Mouse (Mus musculus) limb, embryonic 13.5 days (tissue): Measurements from ENCODE around the gene Wbp1. TPM values are rescaled to one million over a fixed set of nuclear protein-coding genes. Genes with fewer than 3 reads are reported as not detected.

ENCODE experiments used
- ATAC-seq: fragments of 200-750 bp; cut with Nextera tagmentation; 2 replicates; pipeline ENCODE4 v1.8.0; 2017; ENCODE audit warnings: low read depth, moderate number of reproducible peaks, moderate TSS enrichment; ENCODE audit not compliant: low FRiP score
- H3K27ac ChIP-seq: fragments of 300-500 bp; sonication (generic); 2 replicates; pipeline ENCODE4 v1.5.1; 2015; ENCODE audit warnings: inconsistent platforms, mild to moderate bottlenecking, moderate library complexity
- H3K27me3 ChIP-seq: fragments of 300-500 bp; sonication (generic); 2 replicates; pipeline ENCODE4 v1.6.1; 2015; ENCODE audit warnings: mild to moderate bottlenecking, inconsistent platforms
- H3K36me3 ChIP-seq: fragments of 300-500 bp; sonication (generic); 2 replicates; pipeline ENCODE4 v1.6.1; 2015; ENCODE audit warnings: inconsistent platforms, mild to moderate bottlenecking, moderate library complexity
- H3K4me1 ChIP-seq: fragments of 300-500 bp; sonication (generic); 2 replicates; pipeline ENCODE4 v1.6.1; 2015; ENCODE audit warnings: inconsistent platforms
- H3K4me2 ChIP-seq: fragments of 300-500 bp; sonication (generic); replicated peaks from 2 replicates; pipeline ENCODE4 v1.6.1; 2015; ENCODE audit warnings: inconsistent platforms, mild to moderate bottlenecking, moderate library complexity
- H3K4me3 ChIP-seq: fragments of 300-500 bp; sonication (generic); 2 replicates; pipeline ENCODE4 v1.5.1; 2015; ENCODE audit warnings: moderate library complexity, mild to moderate bottlenecking, inconsistent platforms
- H3K9ac ChIP-seq: fragments of 300-500 bp; sonication (generic); 2 replicates; pipeline ENCODE4 v1.6.1; 2015; ENCODE audit warnings: mild to moderate bottlenecking, inconsistent platforms
- H3K9me3 ChIP-seq: fragments of 300-500 bp; sonication (generic); 2 replicates; pipeline ENCODE4 v1.6.1; 2016; ENCODE audit warnings: inconsistent platforms
- WGBS: fragments of 180-500 bp; shearing (Covaris S2); methylation state at CpG from one replicate; pipeline ENCODE4 v1.1.7; 2015; 5-methylcytosine and 5-hydroxymethylcytosine counted together
- polyA plus RNA-seq: library from polyadenylated mRNA; unstranded; fragments of >200 nt; fragmentation: Nextera tagmentation; extraction: Ambion mirVana; gene quantifications from 2 replicates; pipeline ENCODE4 v1.2.1, GENCODE M21; 2015

The Wbp1 gene
- polyA plus RNA-seq, 1 experiment from 2014 or later = 161 TPM

GRCm38 (mm10) chr6:83122961-83123360 is 1.6 kb upstream of the Wbp1 start:
- peaks cover 19% of the 10 kb centered on the region for H3K36me3 ChIP-seq
- no peak for ATAC-seq
- H3K9ac ChIP-seq = peak overlapping the region; percentile 95
- H3K9me3 ChIP-seq = no peaks in the 10 kb centered on the region
- H3K4me2 ChIP-seq = peak overlapping the region; percentile 94
- H3K4me1 ChIP-seq = peaks cover 40% of the 10 kb centered on the region
- 84% methylated on average over 5 of the region's 5 CpGs for WGBS
- 0 out of 2 replicates have a peak overlapping the region, but pooled peaks have one; percentile 99 for H3K27ac ChIP-seq
- H3K27me3 ChIP-seq = no peaks in the 10 kb centered on the region
- peak overlapping the region; percentile 77 for H3K4me3 ChIP-seq

- Histone ChIP-seq H3K27ac (peak overlapping the region; percentile 99), H3K9ac (peak overlapping the region; percentile 95), H3K9me3 (no peaks in the 10 kb centered on the region), H3K27me3 (no peaks in the 10 kb centered on the region), H3K4me2 (peak overlapping the region; percentile 94), H3K4me3 (peak overlapping the region; percentile 77), H3K4me1 (peaks cover 42% of the 10 kb centered on the region), H3K36me3 (peaks cover 28% of the 10 kb centered on the region)
- under 1% methylated on average over 51 of the region's 52 CpGs for WGBS
- ATAC-seq = peak; percentile 0; the same call in 1 of the 2 replicates
Observed at GRCm38 (mm10) chr6:83121863-83122710, 728 bp upstream of the Wbp1 start.

- peak overlapping the region; percentile 95 for H3K9ac ChIP-seq
- ATAC-seq = no peak
- H3K9me3 ChIP-seq = no peaks in the 10 kb centered on the region
- 0 out of 2 replicates have a peak overlapping the region, but pooled peaks have one; percentile 92 for H3K27ac ChIP-seq
- peak overlapping the region; percentile 77 for H3K4me3 ChIP-seq
- H3K27me3 ChIP-seq = no peaks in the 10 kb centered on the region
- peaks cover 33% of the 10 kb centered on the region for H3K36me3 ChIP-seq
- WGBS = 82% methylated on average over 7 of the region's 7 CpGs
- peaks cover 57% of the 10 kb centered on the region for H3K4me1 ChIP-seq
- H3K4me2 ChIP-seq = peak overlapping the region; percentile 91
Observed at GRCm38 (mm10) chr6:83119734-83120051, 1.7 kb downstream of the Wbp1 start.

- peaks cover 56% of the 10 kb centered on the region for H3K4me1 ChIP-seq
Observed at GRCm38 (mm10) chr6:83118825-83119733, 2.3 kb downstream of the Wbp1 start.

GRCm38 (mm10) chr6:83118369-83118768 is 3.0 kb downstream of the Wbp1 start:
- Histone ChIP-seq H3K9ac (no peak overlapping the region), H3K36me3 (peaks cover 33% of the 10 kb centered on the region), H3K27me3 (no peaks in the 10 kb centered on the region), H3K4me2 (0 out of 2 replicates have a peak overlapping the region, but pooled peaks have one; percentile 3), H3K9me3 (no peaks in the 10 kb centered on the region), H3K4me1 (peaks cover 50% of the 10 kb centered on the region), H3K4me3 (no peak overlapping the region), H3K27ac (no peak overlapping the region; the same call in 1 of the 2 replicates)
- WGBS = 81% methylated on average over 11 of the region's 11 CpGs
- ATAC-seq = no peak

More at GRCm38 (mm10) chr6:83118825-83119733, 2.3 kb downstream of the Wbp1 start:
- no peaks in the 10 kb centered on the region for H3K27me3 ChIP-seq
- peak overlapping the region; percentile 91 for H3K4me2 ChIP-seq
- H3K9ac ChIP-seq = peak overlapping the region; percentile 95
- no peak overlapping the region; the same call in 1 of the 2 replicates for H3K27ac ChIP-seq
- peaks cover 33% of the 10 kb centered on the region for H3K36me3 ChIP-seq
- 87% methylated on average over 14 of the region's 14 CpGs for WGBS
- ATAC-seq = no peak
- no peaks in the 10 kb centered on the region for H3K9me3 ChIP-seq
- H3K4me3 ChIP-seq = peak overlapping the region; percentile 77; the same call in 1 of the 2 replicates

- H3K9me3 ChIP-seq = no peaks in the 10 kb centered on the region
- 92% methylated on average over 13 of the region's 13 CpGs for WGBS
- H3K4me1 ChIP-seq = peaks cover 43% of the 10 kb centered on the region
- H3K9ac ChIP-seq = no peak overlapping the region
- H3K4me2 ChIP-seq = 0 out of 2 replicates have a peak overlapping the region, but pooled peaks have one; percentile 3
- H3K27ac ChIP-seq = no peak overlapping the region
- H3K27me3 ChIP-seq = no peaks in the 10 kb centered on the region
- H3K36me3 ChIP-seq = peaks cover 33% of the 10 kb centered on the region
- no peak for ATAC-seq
- H3K4me3 ChIP-seq = 0 out of 2 replicates have a peak overlapping the region, but pooled peaks have one; percentile 5
Observed at GRCm38 (mm10) chr6:83117616-83118015, 3.7 kb downstream of the Wbp1 start.

- H3K4me1 ChIP-seq = peaks cover 38% of the 10 kb centered on the region
- no peak overlapping the region; the same call in 1 of the 2 replicates for H3K4me3 ChIP-seq
- 82% methylated on average over 4 of the region's 4 CpGs for WGBS
- no peaks in the 10 kb centered on the region for H3K27me3 ChIP-seq
- peak overlapping the region; percentile 92 for H3K9ac ChIP-seq
- H3K4me2 ChIP-seq = peak overlapping the region; percentile 93
- no peak for ATAC-seq
- peaks cover 33% of the 10 kb centered on the region for H3K36me3 ChIP-seq
- no peaks in the 10 kb centered on the region for H3K9me3 ChIP-seq
- H3K27ac ChIP-seq = no peak overlapping the region
Observed at GRCm38 (mm10) chr6:83117165-83117438, 4.3 kb downstream of the Wbp1 start.

GRCm38 (mm10) chr6:83116373-83117164 is 4.8 kb downstream of the Wbp1 start:
- Histone ChIP-seq H3K4me3 (peak overlapping the region; percentile 90), H3K27me3 (no peaks in the 10 kb centered on the region), H3K27ac (0 out of 2 replicates have a peak overlapping the region, but pooled peaks have one; percentile 74), H3K4me2 (peak overlapping the region; percentile 93), H3K4me1 (peaks cover 37% of the 10 kb centered on the region), H3K9ac (peak overlapping the region; percentile 92), H3K36me3 (peaks cover 34% of the 10 kb centered on the region), H3K9me3 (no peaks in the 10 kb centered on the region)
- ATAC-seq = no peak
- 81% methylated on average over 11 of the region's 11 CpGs for WGBS

GRCm38 (mm10) chr6:83115682-83116372 is 5.5 kb downstream of the Wbp1 start:
- Histone ChIP-seq H3K9ac (peak overlapping the region; percentile 92), H3K9me3 (no peaks in the 10 kb centered on the region), H3K4me2 (peak overlapping the region; percentile 93), H3K27me3 (no peaks in the 10 kb centered on the region), H3K4me1 (peaks cover 37% of the 10 kb centered on the region), H3K27ac (peak overlapping the region; percentile 74), H3K36me3 (peaks cover 40% of the 10 kb centered on the region), H3K4me3 (peak overlapping the region; percentile 90)
- ATAC-seq = peak; percentile 55
- 2% methylated on average over 32 of the region's 48 CpGs for WGBS

GRCm38 (mm10) chr6:83115011-83115671 is 6.2 kb downstream of the Wbp1 start, which contains the start of gene Mogs:
Gene Mogs, plus strand, starts transcription at chr6:83115496.
- ATAC-seq = peak; percentile 90
- WGBS = 1% methylated on average over 53 of the region's 58 CpGs
- Histone ChIP-seq H3K27me3 (no peaks in the 10 kb centered on the region), H3K27ac (peak within 1 kb of the TSS; percentile 74), H3K4me1 (peaks cover 34% of the 10 kb centered on the region), H3K4me3 (peak within 1 kb of the TSS; percentile 90), H3K4me2 (peak within 1 kb of the TSS; percentile 93), H3K9me3 (no peaks in the 10 kb centered on the region), H3K9ac (peak within 1 kb of the TSS; percentile 92), H3K36me3 (peaks cover 42% of the 10 kb centered on the region)
